Mouse (Mus musculus): ENCODE results near the gene Fgfr2.

Fgfr2 gene

GRCm38 (mm10) chr7:132110308-132110707, 1012.8 kb downstream of the Fgfr2 start:
- DNase-seq (ENCODE audit: low read depth, low spot score): no peak

- no peak for DNase-seq (ENCODE audit: low read depth, low spot score)
Measured at GRCm38 (mm10) chr7:132106891-132107290, 1016.3 kb downstream of the Fgfr2 start.

GRCm38 (mm10) chr7:132105326-132105725, 1017.8 kb downstream of the Fgfr2 start:
- DNase-seq (ENCODE audit: low read depth, low spot score): no peak

GRCm38 (mm10) chr7:132098441-132098840, 1024.7 kb downstream of the Fgfr2 start:
- no peak for DNase-seq (ENCODE audit: low read depth, low spot score)

GRCm38 (mm10) chr7:132094666-132095065, 1028.5 kb downstream of the Fgfr2 start:
- DNase-seq (ENCODE audit: low read depth, low spot score): no peak

GRCm38 (mm10) chr7:132091551-132091950, 1031.6 kb downstream of the Fgfr2 start:
- no peak for DNase-seq (ENCODE audit: low read depth, low spot score)

- no peak for DNase-seq (ENCODE audit: low read depth, low spot score)
Measured at GRCm38 (mm10) chr7:132088606-132089005, 1034.5 kb downstream of the Fgfr2 start.

- DNase-seq (ENCODE audit: low read depth, low spot score): no peak
Measured at GRCm38 (mm10) chr7:132088181-132088580, 1035.0 kb downstream of the Fgfr2 start.

GRCm38 (mm10) chr7:132075825-132076224, 1047.3 kb downstream of the Fgfr2 start:
- DNase-seq (ENCODE audit: low read depth, low spot score): no peak

- DNase-seq (ENCODE audit: low read depth, low spot score): no peak
Measured at GRCm38 (mm10) chr7:132074503-132074902, 1048.6 kb downstream of the Fgfr2 start.

- DNase-seq (ENCODE audit: low read depth, low spot score): no peak
Measured at GRCm38 (mm10) chr7:132070877-132071625, 1052.1 kb downstream of the Fgfr2 start.

- no peak for DNase-seq (ENCODE audit: low read depth, low spot score)
Measured at GRCm38 (mm10) chr7:132067951-132068350, 1055.2 kb downstream of the Fgfr2 start.

- no peak for DNase-seq (ENCODE audit: low read depth, low spot score)
Measured at GRCm38 (mm10) chr7:132067511-132067910, 1055.6 kb downstream of the Fgfr2 start.

- no peak for DNase-seq (ENCODE audit: low read depth, low spot score)
Measured at GRCm38 (mm10) chr7:132060116-132060515, 1063.0 kb downstream of the Fgfr2 start.

- no peak for DNase-seq (ENCODE audit: low read depth, low spot score)
Measured at GRCm38 (mm10) chr7:132056565-132056964, 1066.6 kb downstream of the Fgfr2 start.

- no peak for DNase-seq (ENCODE audit: low read depth, low spot score)
Measured at GRCm38 (mm10) chr7:132046662-132047061, 1076.5 kb downstream of the Fgfr2 start.

- no peak for DNase-seq (ENCODE audit: low read depth, low spot score)
Measured at GRCm38 (mm10) chr7:132031940-132032531, 1091.1 kb downstream of the Fgfr2 start.

GRCm38 (mm10) chr7:132026671-132027070, 1096.5 kb downstream of the Fgfr2 start:
- DNase-seq (ENCODE audit: low read depth, low spot score): no peak

- DNase-seq (ENCODE audit: low read depth, low spot score): no peak
Measured at GRCm38 (mm10) chr7:132025591-132025990, 1097.6 kb downstream of the Fgfr2 start.

GRCm38 (mm10) chr7:132015933-132016332, 1107.2 kb downstream of the Fgfr2 start:
- DNase-seq (ENCODE audit: low read depth, low spot score): no peak

GRCm38 (mm10) chr7:132015193-132015592, 1108.0 kb downstream of the Fgfr2 start:
- no peak for DNase-seq (ENCODE audit: low read depth, low spot score)

- no peak for DNase-seq (ENCODE audit: low read depth, low spot score)
Measured at GRCm38 (mm10) chr7:132013970-132014369, 1109.2 kb downstream of the Fgfr2 start.

GRCm38 (mm10) chr7:132012969-132013679, 1110.0 kb downstream of the Fgfr2 start:
- DNase-seq (ENCODE audit: low read depth, low spot score): no peak
